Mouse (Mus musculus) midbrain, embryonic 11.5 days (tissue): ENCODE results near the gene Foxn3. TPM values are rescaled to one million over a fixed set of nuclear protein-coding genes. Genes with fewer than 3 reads are reported as not detected.

Experiments used
- ATAC-seq: fragments of 200-750 bp; cut with Nextera tagmentation; 2 replicates; pipeline ENCODE4 v1.8.0; 2017; ENCODE audit warnings: moderate TSS enrichment, moderate library complexity; ENCODE audit not compliant: low FRiP score
- DNase-seq: peaks from one replicate; pipeline ENCODE4 v3.0.0; 2015; ENCODE audit warnings: low spot score; ENCODE audit errors: missing footprints
- H3K27ac ChIP-seq: fragments of 300-500 bp; sonication (generic); 2 replicates; pipeline ENCODE4 v1.5.1; 2014; ENCODE audit warnings: low read depth, low read length
- H3K27me3 ChIP-seq: fragments of 300-500 bp; sonication (generic); 2 replicates; pipeline ENCODE4 v1.6.1; 2014; ENCODE audit warnings: mild to moderate bottlenecking, low read length, moderate library complexity, mixed read lengths; ENCODE audit not compliant: control insufficient read depth, insufficient read depth
- H3K36me3 ChIP-seq: fragments of 300-500 bp; sonication (generic); 2 replicates; pipeline ENCODE4 v1.6.1; 2014; ENCODE audit warnings: mild to moderate bottlenecking, low read length, moderate library complexity, mixed read lengths; ENCODE audit not compliant: control insufficient read depth, insufficient read depth
- H3K4me1 ChIP-seq: fragments of 300-500 bp; sonication (generic); 2 replicates; pipeline ENCODE4 v1.6.1; 2014; ENCODE audit warnings: low read length; ENCODE audit not compliant: control insufficient read depth, insufficient read depth
- H3K4me2 ChIP-seq: fragments of 300-500 bp; sonication (generic); 2 replicates; pipeline ENCODE4 v1.6.1; 2014; ENCODE audit warnings: mild to moderate bottlenecking, moderate library complexity
- H3K4me3 ChIP-seq: fragments of 300-500 bp; sonication (generic); 2 replicates; pipeline ENCODE4 v1.5.1; 2014; ENCODE audit warnings: low read depth, low read length
- H3K9ac ChIP-seq: fragments of 300-500 bp; sonication (generic); 2 replicates; pipeline ENCODE4 v1.6.1; 2014; ENCODE audit warnings: low read length
- H3K9me3 ChIP-seq: fragments of 300-500 bp; sonication (generic); 2 replicates; pipeline ENCODE4 v1.6.1; 2016; ENCODE audit warnings: low read length; ENCODE audit not compliant: control insufficient read depth
- WGBS: fragments of 180-500 bp; shearing (Covaris S2); extraction: QIAGEN DNeasy Blood & Tissue Kit; methylation state at CpG from one replicate; pipeline ENCODE4 v1.1.7; 2014; 5-methylcytosine and 5-hydroxymethylcytosine counted together
- polyA plus RNA-seq: library from polyadenylated mRNA; unstranded; fragments of >200 nt; fragmentation: Nextera tagmentation; extraction: Ambion mirVana; gene quantifications from 2 replicates; pipeline ENCODE4 v1.2.1, GENCODE M21; 2014

Foxn3 gene
- polyA plus RNA-seq, 1 experiment from 2014 or later = 73.8 TPM

- ATAC-seq (no peak), DNase-seq (no peak)
- H3K4me1 ChIP-seq = peaks cover 46% of the 10 kb centered on the region
- H3K9me3 ChIP-seq = no peaks in the 10 kb centered on the region
- no peaks in the 10 kb centered on the region for H3K36me3 ChIP-seq
- no peak overlapping the region for H3K4me3 ChIP-seq
- 42% methylated on average over 6 of the region's 6 CpGs for WGBS
- no peaks in the 10 kb centered on the region for H3K27me3 ChIP-seq
- no peak overlapping the region for H3K4me2 ChIP-seq
- H3K27ac ChIP-seq = no peak overlapping the region
- no peak overlapping the region for H3K9ac ChIP-seq
Observed at GRCm38 (mm10) chr12:99303581-99303980, 259.8 kb downstream of the Foxn3 start.

- no peak overlapping the region for H3K9ac ChIP-seq
- no peaks in the 10 kb centered on the region for H3K9me3 ChIP-seq
- no peak overlapping the region for H3K27ac ChIP-seq
- H3K36me3 ChIP-seq = no peaks in the 10 kb centered on the region
- no peaks in the 10 kb centered on the region for H3K27me3 ChIP-seq
- WGBS = 17% methylated on average over 4 of the region's 4 CpGs
- DNase-seq (no peak), ATAC-seq (peak; percentile 38)
- no peak overlapping the region for H3K4me3 ChIP-seq
- peaks cover 35% of the 10 kb centered on the region for H3K4me1 ChIP-seq
- no peak overlapping the region for H3K4me2 ChIP-seq
Observed at GRCm38 (mm10) chr12:99299900-99300299, 263.5 kb downstream of the Foxn3 start.

- 7% methylated on average over 12 of the region's 12 CpGs for WGBS
- H3K4me2 ChIP-seq = no peak overlapping the region
- no peaks in the 10 kb centered on the region for H3K27me3 ChIP-seq
- peak; percentile 95 for DNase-seq
- ATAC-seq = peak; percentile 72
- no peaks in the 10 kb centered on the region for H3K9me3 ChIP-seq
- no peak overlapping the region for H3K4me3 ChIP-seq
- peaks cover 44% of the 10 kb centered on the region for H3K4me1 ChIP-seq
- peak overlapping the region; percentile 50 for H3K27ac ChIP-seq
- H3K36me3 ChIP-seq = no peaks in the 10 kb centered on the region
- H3K9ac ChIP-seq = no peak overlapping the region
Observed at GRCm38 (mm10) chr12:99298851-99299600, 264.4 kb downstream of the Foxn3 start.

- no peak overlapping the region for H3K9ac ChIP-seq
- WGBS = 63% methylated on average over 6 of the region's 6 CpGs
Observed at GRCm38 (mm10) chr12:99298242-99298641, 265.1 kb downstream of the Foxn3 start.

GRCm38 (mm10) chr12:99297792-99298191 lies 265.6 kb downstream of the Foxn3 start:
- no peaks in the 10 kb centered on the region for H3K36me3 ChIP-seq
- ATAC-seq (no peak), DNase-seq (no peak)
- H3K27ac ChIP-seq = no peak overlapping the region
- H3K4me3 ChIP-seq = no peak overlapping the region
- no peak overlapping the region for H3K9ac ChIP-seq
- WGBS = 77% methylated on average over 2 of the region's 2 CpGs
- no peaks in the 10 kb centered on the region for H3K27me3 ChIP-seq
- H3K4me2 ChIP-seq = no peak overlapping the region
- H3K4me1 ChIP-seq = peaks cover 41% of the 10 kb centered on the region
- H3K9me3 ChIP-seq = no peaks in the 10 kb centered on the region

More at GRCm38 (mm10) chr12:99298242-99298641, 265.1 kb downstream of the Foxn3 start:
- H3K4me1 ChIP-seq = peaks cover 41% of the 10 kb centered on the region
- no peaks in the 10 kb centered on the region for H3K36me3 ChIP-seq
- no peak overlapping the region for H3K4me3 ChIP-seq
- no peak overlapping the region for H3K4me2 ChIP-seq
- H3K9me3 ChIP-seq = no peaks in the 10 kb centered on the region
- ATAC-seq (no peak), DNase-seq (no peak)
- no peak overlapping the region; the same call in 1 of the 2 replicates for H3K27ac ChIP-seq
- no peaks in the 10 kb centered on the region for H3K27me3 ChIP-seq

- Histone ChIP-seq H3K27ac (no peak overlapping the region), H3K9me3 (no peaks in the 10 kb centered on the region), H3K27me3 (no peaks in the 10 kb centered on the region), H3K4me1 (peaks cover 21% of the 10 kb centered on the region), H3K36me3 (no peaks in the 10 kb centered on the region), H3K4me3 (no peak overlapping the region), H3K9ac (no peak overlapping the region), H3K4me2 (no peak overlapping the region)
- no peak for DNase-seq
- no peak for ATAC-seq
- WGBS = 79% methylated on average over 7 of the region's 7 CpGs
Observed at GRCm38 (mm10) chr12:99293532-99293931, 269.9 kb downstream of the Foxn3 start.

GRCm38 (mm10) chr12:99292152-99292551 lies 271.2 kb downstream of the Foxn3 start:
- Histone ChIP-seq H3K4me3 (no peak overlapping the region), H3K9ac (no peak overlapping the region), H3K27me3 (no peaks in the 10 kb centered on the region), H3K9me3 (no peaks in the 10 kb centered on the region), H3K4me2 (no peak overlapping the region), H3K36me3 (no peaks in the 10 kb centered on the region), H3K4me1 (peaks cover 19% of the 10 kb centered on the region), H3K27ac (no peak overlapping the region)
- no peak for DNase-seq
- WGBS = 86% methylated on average over 6 of the region's 6 CpGs
- ATAC-seq = no peak

GRCm38 (mm10) chr12:99287081-99287480 lies 276.3 kb downstream of the Foxn3 start:
- no peak overlapping the region for H3K9ac ChIP-seq
- no peak overlapping the region for H3K27ac ChIP-seq
- DNase-seq (no peak), ATAC-seq (peak; percentile 8; the same call in 1 of the 2 replicates)
- no peaks in the 10 kb centered on the region for H3K9me3 ChIP-seq
- peaks cover 49% of the 10 kb centered on the region for H3K4me1 ChIP-seq
- H3K4me3 ChIP-seq = no peak overlapping the region
- WGBS = 52% methylated on average over 5 of the region's 5 CpGs
- H3K4me2 ChIP-seq = no peak overlapping the region
- no peaks in the 10 kb centered on the region for H3K27me3 ChIP-seq
- H3K36me3 ChIP-seq = no peaks in the 10 kb centered on the region

- Histone ChIP-seq H3K27me3 (no peaks in the 10 kb centered on the region), H3K4me3 (no peak overlapping the region), H3K9me3 (no peaks in the 10 kb centered on the region), H3K27ac (no peak overlapping the region), H3K4me2 (no peak overlapping the region), H3K9ac (no peak overlapping the region), H3K4me1 (peaks cover 49% of the 10 kb centered on the region), H3K36me3 (no peaks in the 10 kb centered on the region)
- WGBS = 35% methylated on average over 6 of the region's 6 CpGs
- ATAC-seq = peak; percentile 64
- peak; percentile 88 for DNase-seq
Observed at GRCm38 (mm10) chr12:99286662-99287061, 276.7 kb downstream of the Foxn3 start.
